Mouse (Mus musculus): ENCODE results near the gene Cdc42bpg.

GRCm38 (mm10) chr19:6361291-6361690 lies 55.0 kb downstream of the Cdc42bpg start:
- TF ChIP-seq CTCF (IDR thresholded peaks at IDR 0.05; ENCODE audit: low read depth, low read length) (no peak), POLR2A (IDR thresholded peaks at IDR 0.05; ENCODE audit: extremely low read depth, insufficient read depth, low read length) (no peak)
